Mouse (Mus musculus) megakaryocyte, adult 5-6 weeks (primary cell): ENCODE results near the gene Ptx4. TPM values are rescaled to one million over a fixed set of nuclear protein-coding genes. Genes with fewer than 3 reads are reported as not detected.

ENCODE experiments used
- total RNA-seq, 2 experiments: library from RNA; stranded (forward) in 1 of 2; stranded (reverse) in 1 of 2; fragments of 153-499, 151-499 nt in 1 of 2; fragments of 221-1000, 200-1000 nt in 1 of 2; gene quantifications; 2 replicates each; pipeline versions ENCODE4 v1.2.3 to v1.2.4; 2015 to 2017

The Ptx4 gene
- total RNA-seq, 2 experiments from 2014 or later, result not detected

Other genes with a start within 250 kb of the Ptx4 start
- 74.4 and 76.3 TPM in 2 replicates for gene Nubp2, start 234.4 kb upstream of the Ptx4 start, total RNA-seq (2015)
- 39.8 and 43.2 TPM in 2 replicates for gene Nubp2, start 234.4 kb upstream of the Ptx4 start, total RNA-seq (2017)
- gene Spsb3, start 234.1 kb upstream of the Ptx4 start, total RNA-seq (2015), result 17.1 and 19.8 TPM in 2 replicates
- 11.1 and 11.9 TPM in 2 replicates for gene Spsb3, start 234.1 kb upstream of the Ptx4 start, total RNA-seq (2017)
- gene Eme2, start 225.7 kb upstream of the Ptx4 start, total RNA-seq (2015), result 2.2 and 5.8 TPM in 2 replicates
- gene Eme2, start 225.7 kb upstream of the Ptx4 start, total RNA-seq (2017), result 13.5 and 17.4 TPM in 2 replicates
- 30.0 and 30.1 TPM in 2 replicates for gene Mrps34, start 225.6 kb upstream of the Ptx4 start, total RNA-seq (2015)
- 12.9 and 18.9 TPM in 2 replicates for gene Mrps34, start 225.6 kb upstream of the Ptx4 start, total RNA-seq (2017)
- 27.2 and 28.2 TPM in 2 replicates for gene Nme3, start 224.3 kb upstream of the Ptx4 start, total RNA-seq (2015)
- 40.9 and 45.5 TPM in 2 replicates for gene Nme3, start 224.3 kb upstream of the Ptx4 start, total RNA-seq (2017)
- 17.3 and 17.6 TPM in 2 replicates for gene Mapk8ip3, start 183.8 kb upstream of the Ptx4 start, total RNA-seq (2015)
- 20.1 and 36.1 TPM in 2 replicates for gene Mapk8ip3, start 183.8 kb upstream of the Ptx4 start, total RNA-seq (2017)
- gene Jpt2, start 160.1 kb upstream of the Ptx4 start, total RNA-seq (2015), result 60.9 and 63.8 TPM in 2 replicates
- 54.0 and 55.0 TPM in 2 replicates for gene Jpt2, start 160.1 kb upstream of the Ptx4 start, total RNA-seq (2017)
- 17.7 and 18.1 TPM in 2 replicates for gene Cramp1l, start 105.0 kb upstream of the Ptx4 start, total RNA-seq (2015)
- gene Cramp1l, start 105.0 kb upstream of the Ptx4 start, total RNA-seq (2017), result 9.8 and 10.2 TPM in 2 replicates
- 6.4 and 8.1 TPM in 2 replicates for gene Ift140, start 104.7 kb upstream of the Ptx4 start, total RNA-seq (2015)
- gene Ift140, start 104.7 kb upstream of the Ptx4 start, total RNA-seq (2017), result 9.9 and 17.2 TPM in 2 replicates
- gene Tmem204, start 37.2 kb upstream of the Ptx4 start, total RNA-seq (2015), result not detected in 2 replicates
- not detected in 2 replicates for gene Tmem204, start 37.2 kb upstream of the Ptx4 start, total RNA-seq (2017)
- 3.9 and 4.4 TPM in 2 replicates for gene Telo2, start 4.8 kb upstream of the Ptx4 start, total RNA-seq (2015)
- gene Telo2, start 4.8 kb upstream of the Ptx4 start, total RNA-seq (2017), result 8.8 and 11.3 TPM in 2 replicates
- gene Clcn7, start 12.6 kb downstream of the Ptx4 start, total RNA-seq (2015), result 12.3 and 13.1 TPM in 2 replicates
- 16.6 and 18.3 TPM in 2 replicates for gene Clcn7, start 12.6 kb downstream of the Ptx4 start, total RNA-seq (2017)
- gene Ccdc154, start 41.7 kb downstream of the Ptx4 start, total RNA-seq (2015), result not detected in 2 replicates
- gene Ccdc154, start 41.7 kb downstream of the Ptx4 start, total RNA-seq (2017), result 0.11 TPM in 1 of 2 replicates, not detected in the other
- not detected in 2 replicates for gene Gm38655, start 54.7 kb downstream of the Ptx4 start, total RNA-seq (2015)
- gene Gm38655, start 54.7 kb downstream of the Ptx4 start, total RNA-seq (2017), result not detected in 2 replicates
- 9.7 and 10.8 TPM in 2 replicates for gene BC003965, start 63.8 kb downstream of the Ptx4 start, total RNA-seq (2015)
- 2.7 and 5.9 TPM in 2 replicates for gene BC003965, start 63.8 kb downstream of the Ptx4 start, total RNA-seq (2017)
- gene Unkl, start 67.6 kb downstream of the Ptx4 start, total RNA-seq (2015), result 7.3 and 7.7 TPM in 2 replicates
- 7.3 and 10.5 TPM in 2 replicates for gene Unkl, start 67.6 kb downstream of the Ptx4 start, total RNA-seq (2017)
- gene Gnptg, start 119.4 kb downstream of the Ptx4 start, total RNA-seq (2015), result 17.1 and 19.0 TPM in 2 replicates
- 12.3 and 13.0 TPM in 2 replicates for gene Gnptg, start 119.4 kb downstream of the Ptx4 start, total RNA-seq (2017)
- gene Tsr3, start 119.4 kb downstream of the Ptx4 start, total RNA-seq (2015), result 7.3 and 9.2 TPM in 2 replicates
- 15.0 and 22.8 TPM in 2 replicates for gene Tsr3, start 119.4 kb downstream of the Ptx4 start, total RNA-seq (2017)
- 3.3 and 3.7 TPM in 2 replicates for gene Baiap3, start 135.6 kb downstream of the Ptx4 start, total RNA-seq (2015)
- gene Baiap3, start 135.6 kb downstream of the Ptx4 start, total RNA-seq (2017), result 1.8 and 4.0 TPM in 2 replicates
- gene Ube2i, start 153.9 kb downstream of the Ptx4 start, total RNA-seq (2015), result 270 and 309 TPM in 2 replicates
- 214 and 226 TPM in 2 replicates for gene Ube2i, start 153.9 kb downstream of the Ptx4 start, total RNA-seq (2017)
- 432 and 451 TPM in 2 replicates for gene Prss34, start 177.6 kb downstream of the Ptx4 start, total RNA-seq (2015)
- gene Prss34, start 177.6 kb downstream of the Ptx4 start, total RNA-seq (2017), result 249 and 277 TPM in 2 replicates
- gene Prss28, start 187.9 kb downstream of the Ptx4 start, total RNA-seq (2015), result 0.18 and 1.8 TPM in 2 replicates
- gene Prss28, start 187.9 kb downstream of the Ptx4 start, total RNA-seq (2017), result 1.3 and 2.0 TPM in 2 replicates
- gene Prss29, start 197.9 kb downstream of the Ptx4 start, total RNA-seq (2015), result not detected in 2 replicates
- gene Prss29, start 197.9 kb downstream of the Ptx4 start, total RNA-seq (2017), result not detected in 2 replicates
- gene Tpsab1, start 224.8 kb downstream of the Ptx4 start, total RNA-seq (2015), result not detected in 2 replicates
- gene Tpsab1, start 224.8 kb downstream of the Ptx4 start, total RNA-seq (2017), result not detected in 2 replicates
- gene Tpsb2, start 245.5 kb downstream of the Ptx4 start, total RNA-seq (2015), result not detected in 2 replicates
- not detected in 2 replicates for gene Tpsb2, start 245.5 kb downstream of the Ptx4 start, total RNA-seq (2017)
- not detected in 2 replicates for gene Tpsg1, start 248.5 kb downstream of the Ptx4 start, total RNA-seq (2015)
- not detected in 2 replicates for gene Tpsg1, start 248.5 kb downstream of the Ptx4 start, total RNA-seq (2017)